In the genomic region with DNA sequence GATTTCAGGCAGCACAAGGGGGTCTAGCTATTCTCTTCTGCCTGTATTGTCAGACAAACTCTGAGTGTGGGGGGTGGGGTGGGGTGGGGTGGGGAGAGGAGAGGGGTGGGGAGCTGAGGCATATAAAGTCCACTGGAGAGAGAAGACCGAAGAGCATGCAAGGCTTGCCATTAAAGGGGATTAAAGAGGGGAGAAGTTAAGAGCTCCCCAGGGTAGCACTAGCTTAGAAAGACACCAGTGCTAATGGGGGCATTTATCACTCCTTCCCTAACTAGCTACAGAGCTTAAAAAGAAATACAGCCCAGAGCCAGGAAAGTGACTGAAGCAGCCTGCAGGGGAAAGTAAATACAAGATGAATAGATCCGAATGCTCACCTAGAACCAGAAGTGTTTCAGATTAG, we compare ENCODE assay signal across 23 mouse cellular contexts.
"Had no signal": no experiment of that assay in that cellular context is flagged by ENCODE, and none has a peak within 500 bp of the region (broad histone marks: within the 10 kb centered on the region; RNA-seq: fewer than 3 reads in every experiment).

No protein-coding gene starts in this region.

- H3K4me3 ChIP-seq: liver, embryonic 13.5 days; liver, embryonic 15.5 days; lung, embryonic 15.5 days; megakaryocyte, embryonic 14.5 days; midbrain, embryonic 10.5 days; midbrain, embryonic 12.5 days; myocyte had no signal

- ATAC-seq: liver, postnatal 0 days; lung, postnatal 0 days; midbrain, embryonic 16.5 days had no signal

- H3K9me3 ChIP-seq: liver, embryonic 13.5 days; liver, embryonic 15.5 days; lung, embryonic 15.5 days; midbrain, embryonic 10.5 days; midbrain, embryonic 12.5 days had no signal

- H3K9ac ChIP-seq: liver, embryonic 13.5 days; liver, embryonic 15.5 days; liver, postnatal 0 days; lung, embryonic 15.5 days; midbrain, embryonic 12.5 days had no signal

- H3K27me3 ChIP-seq: liver, embryonic 13.5 days; liver, embryonic 15.5 days; lung, embryonic 15.5 days; megakaryocyte, embryonic 14.5 days; midbrain, embryonic 12.5 days had no signal

- H3K4me1 ChIP-seq: liver, embryonic 13.5 days; liver, embryonic 15.5 days had no signal

- DNase-seq: liver, embryonic 13.5 days; liver, postnatal 0 days; lung, adult 2 months; lung, postnatal 14 days; lung, postnatal 36 days; midbrain, embryonic 14.5 days; retina, postnatal 1 day; right cerebral cortex, adult 18-20 months; right cerebral cortex, postnatal 25 days; right cerebral cortex, postnatal 4 days; spleen, adult 18-20 months; thymus, adult 18-20 months; thymus, postnatal 14 days; thymus, postnatal 36 days had no signal

- H3K4me2 ChIP-seq: liver, embryonic 13.5 days; liver, embryonic 15.5 days; lung, embryonic 15.5 days; midbrain, embryonic 12.5 days had no signal

- H3K36me3 ChIP-seq: liver, embryonic 13.5 days; liver, embryonic 15.5 days; lung, embryonic 15.5 days; midbrain, embryonic 10.5 days; midbrain, embryonic 12.5 days had no signal

- H3K27ac ChIP-seq: liver, embryonic 13.5 days; liver, embryonic 15.5 days; lung, embryonic 15.5 days; macrophage; midbrain, embryonic 10.5 days; midbrain, embryonic 12.5 days had no signal
